Mouse (Mus musculus) embryo, embryonic 9.5 days (tissue): ENCODE data around the gene Wwp2.

Experiments used
- DNase-seq: peaks from one replicate; pipeline ENCODE4 v3.0.0-alpha.2; 2017; ENCODE audit errors: extremely low spot score

The Wwp2 gene

DNA sequence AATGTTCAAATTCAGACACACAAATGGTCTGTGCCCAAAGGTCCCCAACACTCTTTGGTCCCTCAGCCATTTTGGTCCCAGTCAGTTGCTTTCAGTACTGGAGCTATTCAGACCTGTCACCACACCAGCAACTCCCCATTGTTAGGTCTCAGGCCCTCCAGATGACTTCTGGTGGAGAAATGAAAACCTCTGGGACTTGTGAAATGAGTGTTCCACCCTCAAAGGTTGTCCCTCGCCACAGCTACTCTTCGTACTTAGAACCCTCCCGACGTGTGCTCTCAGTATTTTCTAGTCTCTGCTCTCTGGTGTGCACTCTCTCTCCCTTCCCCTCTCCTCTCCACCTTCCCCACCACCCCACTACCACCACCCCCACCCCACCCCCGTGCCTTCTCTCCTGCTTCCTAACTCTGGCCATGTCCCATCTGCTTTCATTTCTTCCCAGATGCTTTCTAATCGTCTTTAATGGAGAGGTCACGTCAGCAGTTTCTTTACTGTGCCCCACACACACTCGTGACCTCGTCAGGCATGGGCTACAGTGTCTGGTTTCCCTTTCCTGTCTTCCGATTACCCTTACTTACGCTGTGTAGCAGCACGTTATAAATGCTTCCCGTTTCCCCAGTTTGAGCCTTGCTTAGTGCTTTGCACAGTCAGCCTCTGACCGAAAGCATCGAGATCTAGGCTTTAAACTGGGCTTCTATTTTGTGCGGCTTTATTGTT, 124.8 kb downstream of the Wwp2 start:
- no peak for DNase-seq

DNA sequence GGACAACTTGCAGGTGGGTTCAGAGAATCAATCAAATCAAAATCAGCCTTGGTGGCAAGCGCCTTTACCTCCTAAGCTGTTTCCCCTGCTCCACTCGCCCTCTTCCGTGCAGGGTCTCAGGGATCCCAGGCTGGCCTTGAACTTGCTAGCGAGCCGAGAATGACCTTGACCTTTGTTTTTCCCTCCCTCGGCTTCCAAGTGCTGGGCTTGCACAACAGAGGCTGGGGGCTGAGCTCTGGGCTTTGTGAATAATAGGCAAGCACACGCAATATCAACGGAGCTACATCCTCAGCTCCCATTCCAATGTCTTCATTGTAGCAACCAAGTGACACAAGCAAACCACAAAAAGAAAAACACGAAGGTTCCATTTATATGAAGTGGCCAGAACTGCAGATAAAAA, 126.0 kb downstream of the Wwp2 start:
- DNase-seq, result no peak

- no peak for DNase-seq
Observed at GRCm38 (mm10) chr8:107571046-107571445, 134.9 kb downstream of the Wwp2 start.

- no peak for DNase-seq
Observed at GRCm38 (mm10) chr8:107571486-107572135, 135.4 kb downstream of the Wwp2 start.

DNA sequence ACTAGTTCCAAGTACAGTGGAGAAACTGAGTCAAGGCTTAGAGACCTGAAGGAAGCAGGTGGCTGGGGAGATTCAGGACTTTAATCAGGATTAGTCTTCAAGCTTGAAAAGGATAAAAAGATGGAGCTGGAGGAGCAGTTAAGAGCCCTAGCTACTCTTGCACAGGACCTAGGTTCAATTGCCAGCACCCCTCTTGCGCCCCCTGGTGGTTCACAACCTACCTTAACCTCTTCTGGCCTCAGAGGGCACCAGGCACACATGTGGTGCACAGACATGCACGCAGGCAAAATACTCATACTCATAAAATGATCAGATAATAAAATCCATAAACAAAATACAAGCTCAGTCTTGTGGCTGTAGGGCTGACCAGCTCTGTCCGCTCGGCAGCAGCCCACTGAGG, 136.3 kb downstream of the Wwp2 start:
- peak; percentile 74 for DNase-seq

DNA sequence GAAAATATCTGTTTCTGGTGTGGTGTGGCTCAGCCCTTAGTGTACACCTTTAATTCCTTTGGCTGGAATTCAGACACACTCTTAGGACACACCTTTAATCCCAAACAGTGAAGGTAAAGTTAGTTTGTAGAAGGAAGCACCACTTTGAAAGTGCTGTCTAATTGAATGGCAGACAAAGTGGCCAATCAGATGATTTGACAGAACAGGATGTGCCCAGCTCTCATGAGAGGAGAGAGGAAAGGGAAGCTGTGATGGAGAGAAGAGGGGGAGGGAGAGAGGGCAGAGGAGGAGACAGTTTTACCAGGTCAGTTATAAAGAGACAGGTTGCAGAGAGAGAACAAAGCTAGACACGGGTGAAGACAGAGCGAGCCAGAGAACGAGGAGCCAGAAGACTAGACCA, 138.6 kb downstream of the Wwp2 start:
- no peak for DNase-seq

- DNase-seq, result peak; percentile 89
Observed at GRCm38 (mm10) chr8:107576702-107577101, 140.5 kb downstream of the Wwp2 start.

DNA sequence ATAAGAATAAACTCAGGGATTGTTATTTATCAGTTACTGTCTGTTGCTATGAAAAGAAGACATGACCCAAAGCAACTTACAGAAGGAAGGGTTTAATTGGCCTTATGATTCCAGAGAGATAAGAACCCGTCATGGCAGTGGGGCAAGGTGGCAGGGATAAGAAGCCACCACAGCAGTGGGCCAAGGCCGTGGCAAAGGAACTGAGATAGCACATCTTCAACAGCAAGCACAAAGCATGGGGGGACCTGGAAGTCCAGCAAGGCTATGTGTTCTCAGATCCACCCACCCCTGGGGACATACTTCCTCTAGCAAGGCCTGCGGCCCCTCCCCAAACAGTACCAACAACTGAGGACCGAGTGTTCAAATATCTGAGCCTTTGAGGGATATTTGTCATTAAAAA, 141.5 kb downstream of the Wwp2 start:
- no peak for DNase-seq

DNA sequence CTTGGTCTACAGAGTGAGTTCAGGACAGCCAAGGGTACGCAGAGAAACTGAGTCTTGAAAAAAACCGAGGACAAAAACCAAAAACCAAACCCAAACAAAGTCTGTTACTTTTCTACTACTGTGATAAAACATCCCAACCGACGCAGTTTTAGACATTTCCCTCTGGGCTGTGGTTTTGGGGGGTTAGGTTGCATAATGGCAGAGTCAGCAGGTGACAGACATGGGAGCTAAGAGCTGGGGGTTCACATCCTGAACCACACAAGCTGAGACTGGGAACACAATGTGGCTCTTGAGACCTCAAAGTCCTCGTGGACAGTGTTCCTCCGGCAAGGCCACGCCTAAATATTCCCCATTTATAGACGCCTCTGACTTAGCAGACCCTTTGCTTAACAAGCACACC, 142.0 kb downstream of the Wwp2 start:
- DNase-seq, result no peak

DNA sequence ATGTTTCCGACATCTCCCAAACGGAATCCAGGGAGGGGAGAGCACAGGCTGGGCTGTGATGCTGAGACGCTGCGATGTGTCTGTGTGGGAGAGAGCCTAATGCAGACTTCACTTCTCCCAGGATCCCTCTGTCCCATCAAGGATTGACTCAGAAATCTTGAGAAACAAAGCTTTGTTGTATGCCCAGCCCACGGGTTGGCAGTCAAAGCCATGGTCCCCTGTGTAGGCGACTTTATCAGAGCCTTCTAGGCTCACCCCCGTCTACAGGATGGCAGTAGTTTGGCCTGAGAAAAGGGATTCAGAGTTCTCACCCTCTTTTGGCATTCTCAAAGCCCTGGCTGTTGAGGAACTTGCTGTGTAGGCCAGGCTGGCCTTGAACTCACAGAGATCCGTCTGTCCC, 142.4 kb downstream of the Wwp2 start:
- DNase-seq, result no peak

DNA sequence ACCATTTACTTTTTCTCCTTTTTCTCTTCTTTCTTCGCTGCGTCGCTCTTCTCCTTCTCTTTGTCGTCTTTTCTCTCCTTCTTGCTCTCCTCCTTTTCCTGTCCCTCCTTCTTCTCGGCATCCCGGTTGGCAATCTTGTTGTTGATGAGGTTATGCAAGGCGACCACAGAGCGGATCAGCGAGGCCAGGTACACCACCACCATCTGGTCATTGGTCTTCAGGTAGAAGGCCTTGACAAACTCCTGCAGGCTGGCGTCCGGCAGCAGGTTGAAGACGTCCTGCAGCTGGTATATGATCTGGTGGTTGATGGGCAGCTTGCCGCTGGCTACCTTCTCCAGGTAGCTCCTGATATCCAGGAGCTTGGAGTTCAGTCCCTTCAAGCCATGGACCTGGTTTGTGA, 144.7 kb downstream of the Wwp2 start:
- no peak for DNase-seq

- DNase-seq, result no peak
Observed at GRCm38 (mm10) chr8:107581536-107581935, 145.4 kb downstream of the Wwp2 start.

GRCm38 (mm10) chr8:107582136-107582535, 146.0 kb downstream of the Wwp2 start:
- DNase-seq, result no peak

DNA sequence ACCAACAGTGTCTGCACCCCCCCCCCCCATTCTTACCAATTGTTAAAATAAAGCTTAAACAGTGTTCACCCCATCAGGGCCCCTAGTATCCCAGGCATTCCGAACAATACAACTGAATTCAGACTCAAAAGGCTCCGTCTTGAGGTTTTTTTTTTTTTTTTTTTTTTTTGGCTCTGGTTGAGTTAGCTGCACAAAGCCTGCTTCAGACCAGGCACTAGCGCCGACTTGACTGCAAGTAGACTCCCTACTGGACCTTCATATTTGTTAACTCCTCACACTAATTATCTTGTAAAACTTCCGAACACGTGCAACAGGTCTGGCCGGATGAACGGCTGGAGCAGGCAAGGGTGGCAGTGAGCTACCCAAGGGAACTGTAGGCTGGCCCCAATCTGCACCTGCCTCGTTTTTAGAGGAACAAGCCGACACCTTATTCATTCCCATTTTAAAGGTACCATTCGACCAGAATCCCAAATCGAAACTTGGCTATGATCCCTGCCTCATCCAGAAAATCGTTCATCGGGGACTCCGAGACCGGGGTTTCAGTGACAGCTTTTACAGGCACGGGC, 151.3 kb downstream of the Wwp2 start:
- peak; percentile 35 for DNase-seq

DNA sequence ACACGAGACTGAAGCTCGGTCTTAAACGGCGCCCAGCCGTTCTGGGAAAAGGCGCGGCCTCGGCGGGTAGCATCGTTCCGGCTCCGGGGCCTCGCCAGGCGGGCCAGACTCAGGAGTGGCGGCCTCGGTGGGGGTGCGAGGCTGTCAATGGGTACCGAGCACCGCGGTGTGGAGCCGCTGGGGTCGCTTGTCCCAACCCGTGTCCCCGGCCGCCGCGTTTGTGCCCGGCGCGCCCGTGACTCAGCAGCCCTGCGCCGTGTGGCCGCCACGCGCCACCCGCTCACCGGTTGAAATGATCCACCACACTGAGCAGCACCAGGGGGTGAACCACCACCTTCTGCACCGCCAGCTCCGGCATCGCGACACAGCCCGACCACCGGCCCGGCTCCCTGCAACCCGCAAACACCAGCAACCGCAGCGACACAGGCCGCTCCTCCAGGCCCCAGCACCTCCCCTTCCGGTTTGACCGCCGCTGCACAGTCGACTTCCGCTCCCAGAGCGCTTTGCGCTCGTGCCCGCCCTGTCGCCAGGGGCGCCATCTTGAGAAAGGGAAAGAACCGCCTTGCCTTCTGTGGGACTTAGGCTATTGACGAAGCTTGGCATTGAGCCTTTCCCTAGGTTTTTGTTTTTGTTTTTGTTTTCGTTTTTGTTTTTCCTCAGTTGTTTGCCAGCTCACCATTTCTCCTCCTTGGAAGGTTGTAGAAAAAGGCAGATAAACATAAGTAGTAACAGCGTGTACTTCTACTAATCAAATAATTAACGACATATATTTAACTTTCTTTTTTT, 152.0 kb downstream of the Wwp2 start, which contains the start of gene Psmd7:
Psmd7 (minus strand) TSS at position 470 of the 786 bp plus-strand sequence.
- peak; percentile 94 for DNase-seq

- no peak for DNase-seq
Observed at GRCm38 (mm10) chr8:107593967-107594729, 158.0 kb downstream of the Wwp2 start.

- DNase-seq, result no peak
Observed at GRCm38 (mm10) chr8:107594817-107595216, 158.7 kb downstream of the Wwp2 start.

GRCm38 (mm10) chr8:107597731-107598130, 161.6 kb downstream of the Wwp2 start:
- no peak for DNase-seq

GRCm38 (mm10) chr8:107599691-107600090, 163.5 kb downstream of the Wwp2 start:
- DNase-seq, result no peak

GRCm38 (mm10) chr8:107603026-107603425, 166.9 kb downstream of the Wwp2 start:
- peak; percentile 61 for DNase-seq
